Mouse (Mus musculus) kidney, postnatal 4 days (tissue): ENCODE results near the gene Map6d1.
A peak's percentile ranks its signal among the peaks of the same experiment; 100 is the strongest.

ENCODE experiments used
- DNase-seq, 2 experiments: peaks; one replicate each; pipeline ENCODE4 v3.0.0; 2021; ENCODE audit warnings: mixed read lengths in 2 of 2

The Map6d1 gene

DNA sequence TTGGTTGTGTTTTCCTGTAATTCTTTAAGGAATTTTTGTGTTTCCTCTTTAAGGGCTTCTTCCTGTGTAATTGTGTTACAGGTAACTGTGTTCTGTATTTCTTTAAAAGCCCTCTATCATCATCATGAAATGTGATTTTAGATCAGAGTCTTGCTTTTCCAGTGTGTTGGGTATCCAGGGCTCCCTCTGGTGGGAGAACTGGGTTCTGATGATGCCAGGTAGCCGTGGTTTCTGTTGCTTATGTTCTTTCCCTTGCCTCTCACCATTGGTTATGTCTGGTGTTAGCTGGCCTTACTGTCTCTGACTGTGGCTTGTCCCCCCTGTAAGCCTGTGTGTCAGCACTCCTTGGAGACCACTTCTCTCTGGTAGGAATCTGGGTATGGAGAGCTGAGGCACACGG, 55.8 kb downstream of the Map6d1 start:
- DNase-seq: peak; percentile 15 to 25
